Comparison of ENCODE assay signal across 14 mouse cellular contexts in genomic region chr15:88691129-88691528, GRCm38 (mm10).
"Had no signal": no experiment of that assay in that cellular context is flagged by ENCODE, and none has a peak within 500 bp of the region (broad histone marks: within the 10 kb centered on the region; RNA-seq: fewer than 3 reads in every experiment).

No protein-coding gene starts in this region.

- DNase-seq: gastrocnemius, postnatal 14 days; gastrocnemius, postnatal 36 days; heart, adult 2 months; heart, postnatal 14 days; heart, postnatal 36 days; kidney, adult 11 months; kidney, adult 2 months; kidney, adult 9 months; kidney, postnatal 10 days; kidney, postnatal 4 days; liver; liver, embryonic 13.5 days had no signal

- ATAC-seq: hindbrain, postnatal 0 days; intestine, embryonic 16.5 days had no signal
